In genomic region chr8:81612611-81613010, GRCm38 (mm10) we compare ENCODE assay signal across 20 mouse cellular contexts.
A peak's percentile ranks its signal among the peaks of the same experiment; 100 is the strongest.
DNase-seq lines count a peak whose midpoint lies in the region; ATAC-seq and TF ChIP-seq lines count a peak whose summit lies in the region.
"Had no signal": no experiment of that assay in that cellular context is flagged by ENCODE, and none has a peak within 500 bp of the region (broad histone marks: within the 10 kb centered on the region; RNA-seq: fewer than 3 reads in every experiment).

No protein-coding gene starts in this region.

- no peak for ATAC-seq in embryonic facial prominence, embryonic 14.5 days (ENCODE audit: low read depth)
- ATAC-seq in lung, embryonic 14.5 days (ENCODE audit: insufficient read depth) = no peak; the same call in 1 of the 2 replicates
- ATAC-seq in forebrain, embryonic 16.5 days = no peak
- ATAC-seq: inflammation-experienced regulatory T-cells, adult 6 months had no signal

- DNase-seq in embryonic facial prominence, embryonic 14.5 days (ENCODE audit: low spot score) = peak; percentile 29
- no peak for DNase-seq in embryonic facial prominence, embryonic 10.5 days (ENCODE audit: low spot score)
- peak; percentile 75 for DNase-seq in lung, embryonic 14.5 days
- no peak for DNase-seq in lung, postnatal 14 days
- peak; percentile 31 to 36 for DNase-seq in cerebellum, adult 18-20 months
- peak; percentile 7 to 32 for DNase-seq in cerebellum, postnatal 36 days
- DNase-seq: adrenal gland, adult 2 months; gastrocnemius, postnatal 14 days; kidney, adult 8-10 months; kidney, postnatal 4 days; thymus, postnatal 14 days had no signal

- no peaks in the 10 kb centered on the region for H3K4me1 ChIP-seq in embryonic facial prominence, embryonic 14.5 days (ENCODE audit: control insufficient read depth, insufficient read depth, low read length)
- H3K4me1 ChIP-seq in embryonic facial prominence, embryonic 10.5 days = no peaks in the 10 kb centered on the region
- H3K4me1 ChIP-seq in lung, embryonic 14.5 days (ENCODE audit: insufficient read depth) = no peaks in the 10 kb centered on the region
- no peaks in the 10 kb centered on the region for H3K4me1 ChIP-seq in forebrain, embryonic 16.5 days (replicated peaks; ENCODE audit: control insufficient read depth, insufficient read depth, low read length)
- H3K4me1 ChIP-seq: embryonic facial prominence, embryonic 15.5 days; forebrain, embryonic 10.5 days; hindbrain, embryonic 12.5 days had no signal

- H3K36me3 ChIP-seq in embryonic facial prominence, embryonic 14.5 days (ENCODE audit: control insufficient read depth, insufficient read depth, low read length) = no peaks in the 10 kb centered on the region
- H3K36me3 ChIP-seq in embryonic facial prominence, embryonic 10.5 days (replicated peaks) = no peaks in the 10 kb centered on the region
- no peaks in the 10 kb centered on the region for H3K36me3 ChIP-seq in lung, embryonic 14.5 days (ENCODE audit: insufficient read depth)
- no peaks in the 10 kb centered on the region for H3K36me3 ChIP-seq in forebrain, embryonic 16.5 days (ENCODE audit: control insufficient read depth, insufficient read depth)
- H3K36me3 ChIP-seq: embryonic facial prominence, embryonic 15.5 days; forebrain, embryonic 10.5 days; heart, embryonic 15.5 days; hindbrain, embryonic 12.5 days; midbrain, embryonic 10.5 days had no signal

- H3K9ac ChIP-seq in embryonic facial prominence, embryonic 14.5 days (ENCODE audit: low read depth, low read length) = no peak overlapping the region
- H3K9ac ChIP-seq in lung, embryonic 14.5 days = no peak overlapping the region
- H3K9ac ChIP-seq in forebrain, embryonic 16.5 days (replicated peaks; ENCODE audit: low read depth, low read length) = no peak overlapping the region
- H3K9ac ChIP-seq: embryonic facial prominence, embryonic 15.5 days; heart, embryonic 15.5 days; hindbrain, embryonic 12.5 days had no signal

- no peak overlapping the region for H3K27ac ChIP-seq in embryonic facial prominence, embryonic 14.5 days (replicated peaks; ENCODE audit: low read depth, low read length)
- no peak overlapping the region for H3K27ac ChIP-seq in embryonic facial prominence, embryonic 10.5 days (replicated peaks)
- H3K27ac ChIP-seq in lung, embryonic 14.5 days (ENCODE audit: low read depth) = no peak overlapping the region
- H3K27ac ChIP-seq in forebrain, embryonic 16.5 days (ENCODE audit: low read length) = no peak overlapping the region
- H3K27ac ChIP-seq: embryonic facial prominence, embryonic 15.5 days; forebrain, embryonic 10.5 days; heart, embryonic 15.5 days; hindbrain, embryonic 12.5 days; midbrain, embryonic 10.5 days; stomach, postnatal 0 days had no signal

- no peak overlapping the region for H3K4me2 ChIP-seq in embryonic facial prominence, embryonic 14.5 days (ENCODE audit: low read depth, low read length)
- H3K4me2 ChIP-seq in lung, embryonic 14.5 days = no peak overlapping the region
- no peak overlapping the region for H3K4me2 ChIP-seq in forebrain, embryonic 16.5 days (ENCODE audit: low read length)
- H3K4me2 ChIP-seq: embryonic facial prominence, embryonic 15.5 days; heart, embryonic 15.5 days; hindbrain, embryonic 12.5 days had no signal

- H3K9me3 ChIP-seq in embryonic facial prominence, embryonic 14.5 days (ENCODE audit: control insufficient read depth, low read length) = no peaks in the 10 kb centered on the region
- H3K9me3 ChIP-seq in embryonic facial prominence, embryonic 10.5 days = no peaks in the 10 kb centered on the region
- no peaks in the 10 kb centered on the region for H3K9me3 ChIP-seq in lung, embryonic 14.5 days (ENCODE audit: low read depth, low read length)
- no peaks in the 10 kb centered on the region; the same call in 1 of the 2 replicates for H3K9me3 ChIP-seq in forebrain, embryonic 16.5 days (ENCODE audit: control insufficient read depth, low read length)
- H3K9me3 ChIP-seq: embryonic facial prominence, embryonic 15.5 days; forebrain, embryonic 10.5 days; heart, embryonic 15.5 days; hindbrain, embryonic 12.5 days; midbrain, embryonic 10.5 days had no signal

- TF ChIP-seq CTCF in lung, embryonic 14.5 days (IDR thresholded peaks at IDR 0.05; ENCODE audit: low read depth) = no peak

- H3K4me3 ChIP-seq in embryonic facial prominence, embryonic 14.5 days (ENCODE audit: low read depth, low read length) = no peak overlapping the region
- no peak overlapping the region for H3K4me3 ChIP-seq in embryonic facial prominence, embryonic 10.5 days
- H3K4me3 ChIP-seq in lung, embryonic 14.5 days (ENCODE audit: low read depth, low read length) = no peak overlapping the region
- H3K4me3 ChIP-seq in forebrain, embryonic 16.5 days (replicated peaks; ENCODE audit: low read length) = no peak overlapping the region
- H3K4me3 ChIP-seq: embryonic facial prominence, embryonic 15.5 days; forebrain, embryonic 10.5 days; heart, embryonic 15.5 days; hindbrain, embryonic 12.5 days; midbrain, embryonic 10.5 days had no signal

- 37% methylated on average over 2 of the region's 2 CpGs for WGBS in embryonic facial prominence, embryonic 14.5 days
- WGBS in embryonic facial prominence, embryonic 10.5 days = 73% methylated on average over 2 of the region's 2 CpGs
- 23% methylated on average over 2 of the region's 2 CpGs for WGBS in lung, embryonic 14.5 days
- WGBS in forebrain, embryonic 16.5 days = 64% methylated on average over 2 of the region's 2 CpGs

- no peaks in the 10 kb centered on the region for H3K27me3 ChIP-seq in embryonic facial prominence, embryonic 14.5 days (replicated peaks; ENCODE audit: control insufficient read depth, insufficient read depth, low read length)
- no peaks in the 10 kb centered on the region for H3K27me3 ChIP-seq in embryonic facial prominence, embryonic 10.5 days (replicated peaks; ENCODE audit: low read depth, poor library complexity, severe bottlenecking)
- no peaks in the 10 kb centered on the region for H3K27me3 ChIP-seq in lung, embryonic 14.5 days (ENCODE audit: insufficient read depth, low read length)
- H3K27me3 ChIP-seq in forebrain, embryonic 16.5 days (replicated peaks; ENCODE audit: control insufficient read depth, insufficient read depth, low read length) = no peaks in the 10 kb centered on the region
- H3K27me3 ChIP-seq: CH12.LX; embryonic facial prominence, embryonic 15.5 days; heart, embryonic 15.5 days; hindbrain, embryonic 12.5 days had no signal

Comparison
In these comparisons a context has a peak if more than half of its experiments do, and no peak if none do; other contexts are left out.
1. DNase-seq: peak in embryonic facial prominence, embryonic 14.5 days (single experiment), lung, embryonic 14.5 days (single experiment), cerebellum, adult 18-20 months (2 of 2) and cerebellum, postnatal 36 days (2 of 2); none in embryonic facial prominence, embryonic 10.5 days (single experiment) and lung, postnatal 14 days (single experiment).